Mouse (Mus musculus): ENCODE data around the gene Tmed11.
"Not testable (repeated sequence)": the region's sequence is repeated elsewhere in the genome, so short reads cannot be mapped to it uniquely, and the experiment has no call there.

Tmed11 gene

GRCm38 (mm10) chr5:108795263-108795662 is at the start of gene Tmed11:
TSS of gene Tmed11 (minus strand) at chr5:108795363.
- DNase-seq (ENCODE audit: low read depth) = not testable (repeated sequence)

GRCm38 (mm10) chr5:108836156-108836555 is 41.0 kb upstream of the Tmed11 start:
- no peak for DNase-seq (ENCODE audit: low read depth)

- DNase-seq (ENCODE audit: low read depth) = no peak
Observed at GRCm38 (mm10) chr5:108823276-108823675, 28.1 kb upstream of the Tmed11 start.

- DNase-seq (ENCODE audit: low read depth) = not testable (repeated sequence)
Observed at GRCm38 (mm10) chr5:108808750-108809149, 13.6 kb upstream of the Tmed11 start, which contains the start of gene Vmn2r8. TSS of gene Vmn2r8 (minus strand) at chr5:108808850.

GRCm38 (mm10) chr5:108803646-108804045 is 8.5 kb upstream of the Tmed11 start:
- no peak for DNase-seq (ENCODE audit: low read depth)

- not testable (repeated sequence) for DNase-seq (ENCODE audit: low read depth)
Observed at GRCm38 (mm10) chr5:108790385-108790784, 4.8 kb downstream of the Tmed11 start.

- DNase-seq (ENCODE audit: low read depth) = no peak
Observed at GRCm38 (mm10) chr5:108774630-108775306, 20.4 kb downstream of the Tmed11 start, which contains the start of gene Rnf212. TSS of gene Rnf212 (minus strand) at chr5:108774982.

- no peak for DNase-seq (ENCODE audit: low read depth)
Observed at GRCm38 (mm10) chr5:108760002-108760401, 35.2 kb downstream of the Tmed11 start.

- peak; percentile 36 for DNase-seq (ENCODE audit: low read depth)
Observed at GRCm38 (mm10) chr5:108758396-108758795, 36.8 kb downstream of the Tmed11 start.

- not testable (repeated sequence) for DNase-seq (ENCODE audit: low read depth)
Observed at GRCm38 (mm10) chr5:108751258-108751657, 43.9 kb downstream of the Tmed11 start.

- DNase-seq (ENCODE audit: low read depth) = no peak
Observed at GRCm38 (mm10) chr5:108750328-108751210, 44.6 kb downstream of the Tmed11 start.

- DNase-seq (ENCODE audit: low read depth) = no peak
Observed at GRCm38 (mm10) chr5:108744629-108745028, 50.5 kb downstream of the Tmed11 start.

- DNase-seq (ENCODE audit: low read depth) = no peak
Observed at GRCm38 (mm10) chr5:108743856-108744255, 51.3 kb downstream of the Tmed11 start.

GRCm38 (mm10) chr5:108742596-108742995 is 52.6 kb downstream of the Tmed11 start:
- DNase-seq (ENCODE audit: low read depth) = no peak

GRCm38 (mm10) chr5:108741844-108742243 is 53.3 kb downstream of the Tmed11 start:
- no peak for DNase-seq (ENCODE audit: low read depth)

GRCm38 (mm10) chr5:108727425-108727824 is 67.7 kb downstream of the Tmed11 start:
- DNase-seq (ENCODE audit: low read depth) = no peak

All from fibroblast of lung, adult 2 months (primary cell).